Mouse (Mus musculus) heart, adult 18-20 months (tissue): Measurements from ENCODE around the gene Iqgap2. TPM values are rescaled to one million over a fixed set of nuclear protein-coding genes. Genes with fewer than 3 reads are reported as not detected.
A peak's percentile ranks its signal among the peaks of the same experiment; 100 is the strongest.

Experiments
- DNase-seq, 2 experiments: peaks; one replicate each; pipeline ENCODE4 v3.0.0; 2021 to 2022; ENCODE audit warnings: mixed read lengths in 1 of 2
- total RNA-seq, 2 experiments: library from RNA; stranded (reverse); gene quantifications; 2 replicates each; pipeline ENCODE4 v1.2.3; 2021

Iqgap2 gene
- total RNA-seq, 2 experiments from 2014 or later = 2.7 to 3.7 TPM

DNA sequence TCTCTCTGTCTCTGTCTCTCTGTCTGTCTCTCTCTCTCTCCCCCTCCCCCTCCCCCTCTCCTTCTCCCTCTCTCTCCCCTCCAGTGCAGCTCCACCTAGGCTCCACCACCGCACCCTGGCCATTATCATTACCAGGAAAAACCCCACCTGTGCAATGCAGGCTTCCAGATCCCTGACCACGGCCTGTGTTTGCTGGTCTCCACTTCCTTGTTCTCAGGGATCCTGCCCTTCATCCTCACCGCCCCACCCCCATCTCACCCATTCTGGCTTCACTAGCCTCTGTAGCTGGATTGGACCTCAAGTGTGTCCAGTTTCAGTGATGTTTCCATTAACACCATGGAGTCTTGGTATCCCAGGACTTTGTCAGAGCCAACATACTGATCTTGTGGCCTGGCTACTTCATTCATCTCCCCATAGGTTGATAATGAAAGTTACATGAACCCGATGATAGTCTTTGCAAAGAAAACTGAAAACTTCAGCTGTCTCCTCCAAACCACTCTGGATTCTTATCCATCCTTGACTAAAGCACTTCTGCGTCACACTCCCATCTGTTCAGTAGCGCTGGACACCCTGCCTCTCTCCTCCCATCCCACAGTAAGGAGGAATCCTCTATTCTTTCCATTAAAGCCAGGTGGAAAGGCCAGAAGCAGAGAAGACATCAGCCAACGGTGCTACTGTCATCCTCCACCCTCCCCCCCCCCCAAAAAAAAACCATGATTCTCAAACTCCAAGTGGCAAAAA is 62.1 kb downstream of the Iqgap2 start:
- DNase-seq = no peak

DNA sequence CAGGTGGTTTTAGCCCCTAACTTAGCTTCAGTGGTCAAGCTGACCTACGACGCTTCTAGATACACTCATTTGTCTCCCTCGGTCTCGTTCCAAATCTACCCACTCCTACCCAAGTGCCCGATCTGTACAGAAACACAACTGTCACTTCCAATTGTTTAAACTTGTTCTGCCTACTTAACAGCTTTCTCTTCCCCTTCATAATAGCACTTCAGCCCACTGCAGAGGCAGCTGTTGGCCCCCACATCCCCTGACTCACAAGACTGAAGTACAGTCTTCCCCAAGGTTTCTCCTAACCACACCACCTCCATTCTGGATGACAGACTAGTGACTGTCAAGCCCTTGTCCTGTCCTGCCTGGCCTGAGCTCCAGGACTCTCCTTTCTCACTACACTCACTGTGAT is 63.1 kb downstream of the Iqgap2 start:
- DNase-seq = no peak

DNA sequence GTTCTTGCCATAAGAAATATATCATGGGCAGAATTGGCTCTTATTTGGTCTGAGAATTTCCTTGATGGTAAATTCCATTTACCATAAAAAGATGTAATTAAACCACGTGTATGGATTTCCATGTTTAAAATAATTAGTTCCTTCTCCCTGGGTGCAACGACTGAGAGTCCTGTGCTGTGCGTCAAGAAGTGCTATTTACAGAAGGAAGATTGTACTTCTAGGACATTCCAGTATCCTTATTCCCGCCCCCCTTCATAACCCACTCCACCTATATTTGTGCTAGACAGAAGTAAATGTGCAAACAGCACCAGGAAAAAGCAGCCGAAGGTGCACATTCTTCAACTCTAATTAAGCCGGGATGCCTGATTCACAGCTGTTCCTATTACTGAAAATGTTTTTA is 65.5 kb downstream of the Iqgap2 start:
- DNase-seq = no peak

DNA sequence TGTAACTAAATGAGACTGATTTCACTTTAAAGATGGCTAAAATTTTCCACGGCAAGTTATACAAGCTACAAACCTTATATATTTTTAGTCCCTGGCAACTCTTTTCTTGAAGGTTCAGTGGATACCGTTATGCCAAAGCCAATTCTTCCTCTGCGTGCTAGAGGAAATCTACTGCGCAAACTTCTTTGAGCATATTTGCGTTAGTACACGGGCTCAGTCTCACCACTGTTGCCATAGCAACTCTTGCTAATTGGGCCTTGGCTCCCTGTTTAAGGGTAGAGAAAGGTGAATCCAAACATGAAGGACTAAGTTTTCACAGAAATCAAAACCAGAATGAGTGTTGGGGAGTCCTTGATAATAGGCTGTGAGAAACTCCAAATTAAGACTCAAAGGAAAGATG is 68.8 kb downstream of the Iqgap2 start:
- DNase-seq = no peak

DNA sequence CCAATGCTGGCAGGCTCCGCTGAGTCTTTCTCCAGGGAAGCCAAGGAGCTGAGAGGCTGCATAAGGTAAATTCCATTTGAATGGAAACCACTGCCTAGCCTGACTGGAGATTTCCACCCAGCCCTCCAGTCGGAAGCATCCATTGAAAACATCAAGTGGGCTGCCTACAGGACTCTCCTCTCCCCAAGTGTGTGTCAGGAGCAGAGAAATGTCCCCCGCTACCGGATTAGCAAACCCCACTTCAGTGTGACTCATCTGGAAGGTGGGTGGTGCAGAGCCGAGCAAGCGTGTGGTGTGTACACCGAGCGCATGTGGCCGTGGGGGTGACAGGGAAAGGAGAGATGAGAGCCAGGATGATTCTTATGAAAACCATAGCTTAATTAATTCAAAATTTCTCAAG is 71.7 kb downstream of the Iqgap2 start:
- DNase-seq = no peak

DNA sequence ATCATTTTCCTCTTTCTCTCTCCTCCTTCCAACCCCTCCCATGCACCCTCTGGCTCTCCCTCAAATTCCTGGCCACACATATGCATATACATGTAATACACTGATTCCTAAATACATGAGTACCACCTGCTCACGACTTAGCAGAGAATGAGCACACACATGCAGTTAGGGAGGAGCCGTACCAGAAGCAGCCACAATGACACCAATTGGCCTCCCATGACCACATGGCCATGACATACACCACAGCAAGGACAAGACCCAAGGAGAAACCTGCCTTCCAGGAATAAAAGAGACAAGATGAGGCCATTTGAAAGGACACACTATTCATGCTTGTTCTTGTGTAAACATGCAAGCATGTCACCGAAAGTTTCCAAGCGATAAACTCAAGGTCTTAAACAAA is 72.8 kb downstream of the Iqgap2 start:
- no peak for DNase-seq

DNA sequence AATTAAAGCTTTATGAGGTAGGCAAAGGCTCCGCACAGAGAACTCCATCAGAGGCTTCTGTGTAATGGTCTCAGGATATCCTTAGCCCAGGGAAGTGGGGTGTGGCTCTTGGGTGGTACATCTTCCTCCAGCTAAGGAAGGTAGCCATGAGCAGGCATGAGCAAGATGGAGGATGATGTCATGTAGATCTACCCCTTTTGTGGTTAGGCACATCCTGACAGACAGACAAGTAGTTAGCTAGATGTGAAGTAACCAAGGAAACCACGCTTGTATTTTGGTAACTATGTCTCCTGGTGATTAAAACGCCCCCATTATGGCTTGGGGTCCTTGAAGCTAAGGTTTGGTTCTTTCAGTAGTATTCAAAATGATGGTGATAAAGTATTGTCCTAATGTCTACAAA is 78.1 kb downstream of the Iqgap2 start:
- DNase-seq = no peak

DNA sequence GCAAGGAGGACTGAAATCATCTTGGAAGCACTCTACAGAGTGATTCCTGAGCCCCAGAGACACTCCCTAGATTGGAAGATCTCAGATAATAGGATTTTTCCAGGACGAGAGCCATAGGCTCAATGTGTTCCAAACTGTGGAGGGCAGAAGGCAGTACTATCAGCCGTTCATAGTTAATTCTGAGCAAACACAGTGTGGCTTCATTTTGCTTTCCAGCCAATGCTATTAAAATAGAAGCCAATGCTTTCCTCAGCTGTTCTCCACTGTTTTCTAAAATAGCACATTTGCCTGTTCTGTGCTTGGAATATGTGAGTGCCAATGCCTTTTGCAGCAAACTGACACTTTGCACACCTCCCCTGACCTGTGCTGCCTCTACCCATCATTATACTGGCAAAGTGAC is 80.9 kb downstream of the Iqgap2 start:
- no peak for DNase-seq

DNA sequence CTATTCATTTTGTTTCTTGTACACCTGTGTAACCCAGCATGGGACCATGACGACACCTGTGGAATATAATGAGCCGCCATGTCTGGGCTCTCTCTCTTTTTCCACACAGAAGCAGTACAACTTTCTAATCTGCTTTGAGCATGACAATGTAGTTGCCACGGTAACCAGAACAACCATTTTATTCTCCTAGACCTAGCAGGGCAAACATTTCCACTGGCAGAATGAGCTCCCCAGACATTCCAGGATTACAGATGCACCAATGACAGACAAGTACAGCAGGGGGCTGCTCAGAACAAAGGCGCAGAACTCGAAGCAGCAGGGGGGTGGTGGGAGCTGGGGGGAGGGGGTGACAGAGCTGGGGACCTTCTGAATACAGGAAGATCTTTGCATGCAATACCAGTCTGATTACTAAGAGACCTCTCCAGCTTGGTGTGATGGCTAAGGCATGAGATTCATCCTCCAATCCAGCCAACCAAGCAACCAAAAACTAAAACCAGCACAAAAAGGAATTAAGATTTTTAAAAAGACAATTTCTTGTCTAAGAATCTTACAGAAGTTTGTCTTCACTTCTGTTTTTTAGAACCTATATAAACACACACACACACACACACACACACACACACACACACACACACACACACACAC is 84.5 kb downstream of the Iqgap2 start:
- DNase-seq = no peak

DNA sequence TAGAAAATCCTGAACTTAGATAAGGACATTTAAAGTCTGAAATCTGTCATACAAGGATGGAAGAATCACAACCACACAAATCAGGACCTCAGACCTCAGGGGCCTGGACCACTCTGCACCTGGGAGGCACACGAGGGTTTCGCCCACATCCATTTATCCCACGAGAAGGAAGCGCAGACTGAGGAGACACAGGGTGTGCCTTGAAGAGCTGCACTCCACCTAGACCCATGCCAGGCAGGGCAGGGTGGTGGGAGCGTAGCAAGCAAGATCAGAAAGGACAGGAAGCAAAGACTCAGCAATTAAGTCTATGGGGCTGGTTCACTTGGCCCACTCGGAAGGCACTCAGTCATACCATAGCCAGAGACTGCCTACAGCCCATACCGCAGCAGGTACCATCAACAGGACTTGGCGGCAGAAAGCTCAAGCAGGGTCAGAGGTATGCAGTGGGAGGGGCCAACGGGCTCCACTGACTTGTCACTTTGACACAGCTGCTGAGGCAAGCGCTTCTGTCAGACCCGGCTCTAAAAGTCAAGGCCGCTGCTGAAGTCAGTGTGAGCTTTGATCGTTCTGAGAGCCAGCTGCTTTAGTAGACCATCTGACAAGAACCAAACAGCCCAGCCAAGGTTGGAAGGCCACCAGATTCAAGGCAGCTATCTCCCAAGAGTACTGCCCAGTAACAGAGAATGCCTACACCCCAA is 86.1 kb downstream of the Iqgap2 start:
- DNase-seq = peak; percentile 20 to 30

DNA sequence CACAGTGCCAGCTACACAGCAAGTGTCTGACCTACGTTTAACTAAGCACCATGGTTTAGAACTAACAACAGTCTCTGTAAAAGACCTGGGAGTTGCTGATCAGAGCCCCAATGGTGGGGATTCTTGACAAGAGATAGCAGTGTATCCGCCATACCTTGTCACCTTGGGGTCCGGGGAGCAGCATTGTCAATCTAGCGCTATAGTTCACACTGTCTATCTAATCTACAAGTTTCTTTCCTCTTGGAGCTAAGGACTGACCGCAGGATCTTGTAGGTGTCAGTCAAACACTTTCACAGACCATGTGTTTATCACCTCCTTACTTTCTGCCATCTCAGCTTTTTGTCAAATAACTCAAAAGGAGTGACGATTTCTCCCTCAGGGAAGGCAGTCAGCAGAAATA is 87.6 kb downstream of the Iqgap2 start:
- DNase-seq = no peak

DNA sequence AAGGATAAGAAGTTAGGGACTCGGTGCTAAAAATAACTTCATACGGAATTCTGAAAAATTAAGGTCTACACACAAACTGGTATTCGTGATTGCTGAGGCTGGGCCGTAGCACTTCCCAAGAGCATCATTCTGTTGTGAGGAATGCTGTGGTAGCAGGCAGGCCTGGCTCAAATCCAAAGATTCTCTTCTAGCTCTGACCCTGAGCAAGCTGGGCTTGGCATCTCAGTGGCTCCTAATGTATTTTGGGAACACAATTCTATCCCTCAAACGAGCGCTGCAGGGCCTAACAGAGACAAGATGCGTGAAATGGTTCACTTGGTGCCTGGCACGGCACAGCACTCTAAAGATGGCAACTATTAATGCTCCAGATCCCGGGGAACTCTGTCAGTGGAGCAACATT is 90.8 kb downstream of the Iqgap2 start:
- no peak for DNase-seq

DNA sequence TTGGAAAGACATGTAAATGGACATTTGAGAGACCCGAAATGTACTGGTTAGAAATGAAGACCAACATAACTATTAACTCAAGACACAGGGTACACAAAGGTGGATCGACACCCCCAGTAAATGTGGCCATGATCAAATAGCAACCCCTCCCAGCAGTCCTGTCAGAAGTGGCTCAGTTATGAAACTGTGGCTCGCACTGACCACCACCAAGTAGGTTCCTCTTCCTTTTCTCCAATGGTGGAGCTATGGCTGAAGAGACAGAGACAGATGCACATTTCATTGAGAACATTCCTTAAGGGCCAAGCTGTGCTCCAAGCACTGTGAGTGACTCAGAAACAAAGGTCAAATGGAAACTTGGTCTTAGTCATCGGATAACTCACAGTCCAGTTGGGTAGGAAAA is 92.4 kb downstream of the Iqgap2 start:
- no peak for DNase-seq

DNA sequence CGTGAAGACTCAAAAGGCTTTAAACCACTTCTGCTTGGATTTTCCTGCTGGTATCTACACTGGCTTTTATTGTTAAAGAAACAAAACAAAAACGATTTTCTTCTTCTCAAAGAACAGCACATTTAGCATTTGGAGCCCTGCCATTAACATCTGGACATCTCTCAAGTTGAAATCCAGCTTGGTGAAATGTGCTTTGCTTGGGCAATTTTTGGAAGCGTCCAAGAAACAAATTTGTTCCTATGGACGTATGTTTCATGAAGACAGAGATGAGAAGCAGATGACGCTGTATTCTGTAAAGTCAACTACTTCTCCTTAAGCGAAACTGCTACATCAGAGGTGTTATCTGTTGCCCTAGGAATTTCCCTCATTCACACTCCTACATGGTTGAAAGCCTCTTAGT is 93.0 kb downstream of the Iqgap2 start:
- no peak for DNase-seq

DNA sequence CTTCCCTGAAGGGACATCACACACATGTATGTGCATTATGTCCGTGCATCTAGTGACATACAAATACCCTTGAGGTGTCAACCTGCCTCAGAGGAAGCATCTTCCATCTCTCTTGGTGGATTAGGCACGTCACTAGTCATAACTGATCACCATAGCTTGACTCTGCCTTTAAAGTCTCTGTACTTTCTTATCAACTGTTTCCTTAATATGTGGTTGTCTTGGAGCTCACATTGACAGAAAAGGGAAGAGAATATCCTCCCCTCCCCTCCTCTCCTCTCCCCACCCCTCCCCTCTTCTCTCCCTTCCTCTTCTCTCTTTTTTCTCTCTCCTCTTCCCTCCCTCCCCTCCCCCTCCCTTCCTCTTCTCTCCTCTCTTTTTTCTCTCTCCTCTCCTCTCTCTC is 94.2 kb downstream of the Iqgap2 start:
- DNase-seq = no peak

DNA sequence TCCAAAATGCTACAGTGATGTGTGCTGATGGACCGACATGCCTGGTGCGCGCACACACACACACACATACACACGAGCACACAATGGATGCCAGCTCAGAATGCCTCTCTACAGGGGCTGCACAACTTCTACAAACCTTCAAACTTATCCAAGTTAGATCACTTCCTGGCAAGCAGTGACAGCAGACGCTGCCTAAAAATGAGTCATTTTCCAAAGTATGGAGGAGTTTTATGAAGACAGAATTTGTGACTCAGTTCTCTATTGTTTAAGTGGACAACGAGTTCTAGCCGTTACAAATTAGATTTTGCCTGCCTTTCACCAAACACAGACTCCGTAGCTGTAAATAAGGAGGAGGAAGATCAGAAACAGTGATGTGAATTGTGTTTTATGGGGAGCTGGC is 97.4 kb downstream of the Iqgap2 start:
- DNase-seq = no peak

DNA sequence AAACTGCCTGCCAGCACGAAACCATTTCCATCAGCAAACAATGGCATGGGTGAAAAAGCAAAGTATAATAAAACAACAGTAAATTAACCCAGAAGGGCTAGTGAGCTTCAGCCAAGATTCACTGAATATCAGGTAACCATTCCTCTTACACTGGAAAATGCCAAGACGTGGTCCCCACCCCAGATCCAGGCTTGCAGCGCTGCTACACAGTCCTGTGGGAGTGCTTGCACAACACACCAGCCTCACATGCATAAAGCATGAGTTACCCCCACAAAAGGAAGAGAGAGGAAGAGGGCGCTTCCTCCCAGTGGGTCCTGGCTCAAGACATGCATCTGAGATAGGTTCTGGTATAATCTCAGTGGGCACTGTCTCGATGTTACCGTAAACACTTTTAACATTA is 100.8 kb downstream of the Iqgap2 start:
- DNase-seq = no peak

DNA sequence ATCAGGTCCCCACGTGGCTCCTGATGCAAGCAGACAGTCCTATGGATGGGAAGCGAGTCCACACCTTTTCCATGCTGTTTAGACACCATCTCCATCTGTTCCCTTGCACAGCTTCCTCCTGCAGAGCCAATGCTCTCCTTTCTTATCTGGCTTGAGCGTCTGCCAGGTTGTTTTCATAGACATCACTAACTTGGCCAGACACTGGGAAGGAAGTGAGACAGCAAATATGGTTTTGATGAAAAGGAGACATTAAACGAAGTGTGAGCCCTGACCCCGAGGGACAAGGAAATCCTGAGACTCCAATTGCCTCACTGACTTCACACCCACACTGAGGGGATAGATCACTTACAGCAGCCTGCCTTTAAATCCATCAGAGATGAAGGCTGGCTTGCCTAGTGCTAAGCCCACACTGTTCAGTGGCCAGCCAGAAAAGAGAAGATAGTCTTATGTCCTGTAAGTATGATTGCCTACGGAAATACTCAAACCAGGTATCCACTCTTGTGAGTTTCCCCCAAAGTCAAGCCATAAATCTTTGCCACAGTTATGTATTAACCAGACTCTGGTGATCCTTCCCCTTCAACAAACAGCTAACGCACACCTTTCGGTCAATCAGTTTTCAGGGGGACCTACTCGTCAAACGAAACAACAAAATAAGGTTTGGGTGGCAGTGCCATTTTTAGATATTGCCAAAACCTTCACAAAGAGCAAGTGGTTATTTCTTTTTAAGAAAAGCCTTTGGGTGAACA is 102.9 kb downstream of the Iqgap2 start:
- peak in 1 of 2 experiments; percentile 31 for DNase-seq

DNA sequence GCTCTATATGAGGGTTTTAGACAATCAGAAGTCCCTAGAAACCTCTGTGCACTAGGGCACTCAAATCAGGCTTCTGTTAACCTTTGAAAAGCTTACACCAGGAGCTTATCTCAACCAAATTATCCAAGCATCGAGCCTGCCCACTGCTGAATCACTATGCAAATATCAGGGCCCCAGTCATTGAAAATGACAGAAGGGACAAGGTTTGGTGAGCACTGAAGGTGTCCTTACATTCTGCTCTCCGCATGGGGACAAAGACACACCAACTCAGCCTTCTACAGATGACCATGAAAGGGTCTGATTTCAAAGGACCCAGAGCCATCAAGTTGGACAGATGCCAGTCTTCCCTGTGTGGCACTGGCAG is 108.8 kb downstream of the Iqgap2 start:
- no peak for DNase-seq

DNA sequence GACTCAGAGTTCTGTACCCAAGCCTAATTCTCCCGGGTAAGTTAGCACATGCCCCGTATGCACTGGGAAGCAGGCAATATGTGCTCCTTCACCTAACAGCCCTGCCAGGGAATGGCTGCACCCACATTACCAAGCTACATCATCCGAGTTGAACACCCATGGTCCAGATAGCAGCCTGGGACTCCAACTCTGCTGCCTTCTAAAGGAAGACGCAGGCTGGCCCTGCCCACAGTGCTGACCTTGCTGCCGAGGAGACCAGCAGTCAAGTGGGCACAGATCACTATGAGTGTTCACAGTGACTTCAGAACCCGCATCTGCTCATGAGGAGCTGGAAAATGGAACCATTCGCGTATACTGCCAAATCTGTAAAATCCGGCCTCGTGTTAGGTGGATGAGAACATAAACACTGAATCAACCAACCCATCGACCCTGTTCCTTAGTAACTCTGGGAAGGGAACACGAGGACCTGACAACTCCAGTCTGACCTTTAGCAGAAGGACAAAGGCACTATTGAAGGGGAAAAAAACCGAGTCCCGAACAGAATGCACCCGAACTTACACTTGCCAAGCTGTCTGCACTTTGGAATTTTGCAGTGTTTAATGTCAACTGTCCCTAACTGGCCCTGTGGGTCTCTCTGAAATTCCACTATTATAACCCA is 109.3 kb downstream of the Iqgap2 start:
- no peak for DNase-seq

DNA sequence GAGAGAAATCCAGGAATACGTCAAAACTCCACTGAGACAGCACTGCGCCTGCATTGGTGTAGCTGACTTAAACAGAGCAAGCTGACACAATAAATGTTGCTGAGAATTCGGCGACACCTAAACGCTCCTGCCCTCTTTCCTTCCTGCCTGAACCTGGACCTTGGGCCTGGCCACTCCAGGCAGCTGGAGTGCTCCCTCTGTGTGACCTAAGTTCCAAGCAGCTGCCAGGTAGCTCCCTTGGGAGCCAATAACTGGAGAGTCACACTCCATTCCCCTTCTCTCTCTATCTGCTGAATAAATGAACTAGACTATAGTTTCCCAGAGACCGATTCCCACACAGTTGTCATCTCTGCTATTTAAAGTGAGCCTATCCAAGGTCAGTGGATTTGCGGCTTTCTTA is 111.7 kb downstream of the Iqgap2 start:
- no peak for DNase-seq

DNA sequence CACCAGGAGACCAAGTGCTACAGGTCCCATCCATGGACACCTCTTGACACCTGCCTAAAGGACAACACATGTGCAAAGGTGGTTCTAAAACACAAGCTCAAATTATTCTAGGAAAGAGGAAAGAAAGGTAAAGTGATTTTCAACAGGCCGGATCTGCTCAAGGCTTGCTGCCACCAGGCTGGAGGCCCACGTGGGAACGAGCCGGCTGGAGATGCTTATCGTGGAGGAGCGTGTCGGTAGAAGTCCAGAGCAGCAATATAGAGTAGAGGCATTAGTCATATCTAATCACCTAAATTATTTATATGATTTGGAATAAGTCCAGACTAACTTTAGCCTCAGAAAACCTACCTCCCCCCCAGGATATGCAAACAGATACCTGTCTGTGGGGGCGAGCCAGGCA is 112.5 kb downstream of the Iqgap2 start:
- DNase-seq = no peak
